Mouse (Mus musculus) stomach, postnatal 0 days (tissue): ENCODE measurements around the gene Fbxo7.

Experiments
- CTCF ChIP-seq: IDR thresholded peaks from 2 replicates; pipeline ENCODE4 v1.5.1; 2016; ENCODE audit warnings: antibody characterized with exemption, low read depth, mild to moderate bottlenecking, moderate library complexity
- EP300 ChIP-seq: optimal IDR thresholded peaks from 2 replicates; pipeline ENCODE3; 2016; ENCODE audit warnings: antibody characterized with exemption

DNA sequence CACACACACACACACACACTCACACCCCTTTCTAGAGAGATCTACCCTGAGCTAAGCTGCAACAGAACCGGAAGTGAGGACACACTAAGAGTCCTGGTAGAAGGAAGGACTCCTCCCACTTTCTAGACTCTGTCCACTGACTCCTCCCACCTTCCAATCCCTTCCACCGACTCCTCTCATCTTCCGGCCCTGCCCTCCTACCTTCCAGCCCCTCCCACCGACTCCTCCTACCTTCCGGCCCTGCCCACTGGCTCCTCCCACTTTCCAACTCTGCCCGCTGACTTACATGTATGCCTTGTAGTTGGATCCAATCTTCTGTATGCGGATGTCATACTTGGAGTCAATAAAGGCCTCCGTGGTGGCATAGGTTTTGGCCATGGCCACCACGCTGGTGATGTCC is 58.1 kb downstream of the Fbxo7 start:
- TF ChIP-seq CTCF (no peak), EP300 (no peak)
